Mouse (Mus musculus) MEL (cell line): ENCODE measurements around the gene Nrbf2. TPM values are rescaled to one million over a fixed set of nuclear protein-coding genes. Genes with fewer than 3 reads are reported as not detected.
A peak's percentile ranks its signal among the peaks of the same experiment; 100 is the strongest.

Source experiments
- DNase-seq: peaks from one replicate; pipeline ENCODE4 v3.0.0; 2011; ENCODE audit warnings: low read depth, low spot score
- H3K27ac ChIP-seq: 2 replicates; pipeline ENCODE4 v1.5.1; 2012; ENCODE audit warnings: low read depth, mild to moderate bottlenecking, control low read depth, low read length, moderate library complexity; ENCODE audit not compliant: control insufficient read depth
- H3K27me3 ChIP-seq, 2 experiments: fragments of 150-350 bp in 1 of 2; sonication (generic) in 1 of 2; 2 replicates each; pipeline ENCODE4 v1.6.1; 2012; ENCODE audit warnings: low read length in 2 of 2, mild to moderate bottlenecking in 2 of 2, improper control_type of control experiment in 1 of 2, moderate library complexity in 1 of 2; ENCODE audit not compliant: insufficient read depth in 2 of 2, control insufficient read depth in 1 of 2
- H3K36me3 ChIP-seq, 2 experiments: 2 replicates each; pipeline ENCODE4 v1.6.1; 2012 to 2014; ENCODE audit warnings: low read length in 2 of 2, improper control_type of control experiment in 1 of 2, inconsistent platforms in 1 of 2, mild to moderate bottlenecking in 1 of 2; ENCODE audit not compliant: insufficient read depth in 2 of 2, control insufficient read depth in 1 of 2
- H3K4me1 ChIP-seq, 2 experiments: fragments of 150-350 bp in 1 of 2; sonication (generic) in 1 of 2; 2 replicates each; pipeline ENCODE4 v1.6.1; 2012; ENCODE audit warnings: low read length in 2 of 2, improper control_type of control experiment in 1 of 2, mild to moderate bottlenecking in 1 of 2; ENCODE audit not compliant: insufficient read depth in 2 of 2, control insufficient read depth in 1 of 2
- H3K4me3 ChIP-seq, 2 experiments: fragments of 150-350 bp in 1 of 2; sonication (generic) in 1 of 2; 2 replicates each; pipeline ENCODE4 v1.5.1; 2012; ENCODE audit warnings: low read depth in 2 of 2, low read length in 2 of 2, mild to moderate bottlenecking in 2 of 2, moderate library complexity in 2 of 2, control low read depth in 1 of 2, improper control_type of control experiment in 1 of 2; ENCODE audit not compliant: control insufficient read depth in 1 of 2, insufficient read depth in 1 of 2
- H3K79me2 ChIP-seq: 2 replicates; pipeline ENCODE4 v1.6.1; 2012; ENCODE audit warnings: mild to moderate bottlenecking, low read length, moderate library complexity; ENCODE audit not compliant: control insufficient read depth, poor library complexity, insufficient read depth
- H3K9ac ChIP-seq: 2 replicates; pipeline ENCODE4 v1.6.1; 2012; ENCODE audit warnings: low read depth, mild to moderate bottlenecking, control low read depth, low read length, moderate library complexity; ENCODE audit not compliant: control insufficient read depth, poor library complexity, severe bottlenecking
- H3K9me3 ChIP-seq: fragments of 150-350 bp; sonication (generic); replicated peaks from 2 replicates; pipeline ENCODE4 v1.6.1; 2012; ENCODE audit warnings: mild to moderate bottlenecking, low read length, improper control_type of control experiment, moderate library complexity; ENCODE audit not compliant: insufficient read depth
- CTCF ChIP-seq, 3 experiments: IDR thresholded peaks in 2 of 3; conservative IDR thresholded peaks in 1 of 3; 2 replicates each; pipeline ENCODE4 v1.5.1; 2011 to 2012; ENCODE audit warnings: low read length in 3 of 3, low read depth in 2 of 3, mild to moderate bottlenecking in 2 of 3, improper control_type of control experiment in 1 of 3, inconsistent platforms in 1 of 3, mixed read lengths in 1 of 3, moderate library complexity in 1 of 3; ENCODE audit not compliant: control insufficient read depth in 1 of 3, insufficient read depth in 1 of 3, poor library complexity in 1 of 3, severe bottlenecking in 1 of 3
- EP300 ChIP-seq, 2 experiments: IDR thresholded peaks; 2 replicates each; pipeline ENCODE4 v1.6.1; 2011; ENCODE audit warnings: improper control_type of control experiment in 2 of 2, low read length in 2 of 2, low read depth in 1 of 2, mild to moderate bottlenecking in 1 of 2
- GABPA ChIP-seq: IDR thresholded peaks from 2 replicates; pipeline ENCODE4 v1.6.1; 2012; ENCODE audit warnings: low read depth, mild to moderate bottlenecking, inconsistent platforms, low read length, improper control_type of control experiment, moderate library complexity
- GATA1 ChIP-seq: IDR thresholded peaks from 2 replicates; pipeline ENCODE4 v1.6.1; 2011; ENCODE audit warnings: low read depth, low read length, improper control_type of control experiment
- HCFC1 ChIP-seq: IDR thresholded peaks from 2 replicates; pipeline ENCODE4 v1.6.1; 2012; ENCODE audit warnings: low read depth, mild to moderate bottlenecking, inconsistent platforms, low read length, improper control_type of control experiment, moderate library complexity
- MAX ChIP-seq: IDR thresholded peaks from 2 replicates; pipeline ENCODE4 v1.6.1; 2011; ENCODE audit warnings: low read length, improper control_type of control experiment
- MAZ ChIP-seq: IDR thresholded peaks from 2 replicates; pipeline ENCODE4 v1.6.1; 2012; ENCODE audit warnings: low read depth, mild to moderate bottlenecking, inconsistent platforms, low read length, improper control_type of control experiment
- MEF2A ChIP-seq: IDR thresholded peaks from 2 replicates; pipeline ENCODE4 v1.6.1; 2014; ENCODE audit warnings: low read depth, mild to moderate bottlenecking, inconsistent platforms, low read length, improper control_type of control experiment; ENCODE audit not compliant: poor library complexity, insufficient replicate concordance, severe bottlenecking; ENCODE audit errors: extremely low read depth
- MXI1 ChIP-seq: IDR thresholded peaks from 2 replicates; pipeline ENCODE4 v1.6.1; 2011; ENCODE audit warnings: mild to moderate bottlenecking, low read depth, low read length, improper control_type of control experiment
- NRF1 ChIP-seq: IDR thresholded peaks from 2 replicates; pipeline ENCODE4 v1.6.1; 2014; ENCODE audit warnings: low read depth, mild to moderate bottlenecking, inconsistent platforms, low read length, improper control_type of control experiment, moderate library complexity; ENCODE audit not compliant: poor library complexity, insufficient read depth, severe bottlenecking
- POLR2AphosphoS2 ChIP-seq: IDR thresholded peaks from 2 replicates; pipeline ENCODE4 v1.6.1; 2011; ENCODE audit warnings: low read length, improper control_type of control experiment
- POLR2AphosphoS5 ChIP-seq: IDR thresholded peaks from 2 replicates; pipeline ENCODE4 v1.6.1; 2012; ENCODE audit warnings: low read depth, borderline replicate concordance, mild to moderate bottlenecking, inconsistent platforms, low read length, moderate library complexity, mixed read lengths
- SMC3 ChIP-seq: IDR thresholded peaks from 2 replicates; pipeline ENCODE4 v1.6.1; 2011; ENCODE audit warnings: low read depth, low read length, improper control_type of control experiment
- TAL1 ChIP-seq: IDR thresholded peaks from 2 replicates; pipeline ENCODE4 v1.6.1; 2012; ENCODE audit warnings: mild to moderate bottlenecking, inconsistent platforms, low read length, moderate library complexity, mixed read lengths
- ZC3H11A ChIP-seq: IDR thresholded peaks from 2 replicates; pipeline ENCODE4 v1.6.1; 2012; ENCODE audit warnings: low read depth, mild to moderate bottlenecking, inconsistent platforms, low read length, improper control_type of control experiment
- ZKSCAN1 ChIP-seq: IDR thresholded peaks from 2 replicates; pipeline ENCODE4 v1.6.1; 2012; ENCODE audit warnings: low read depth, mild to moderate bottlenecking, inconsistent platforms, low read length, improper control_type of control experiment, moderate library complexity
- ZMIZ1 ChIP-seq: IDR thresholded peaks from 2 replicates; pipeline ENCODE4 v1.6.1; 2012; ENCODE audit warnings: low read depth, mild to moderate bottlenecking, inconsistent platforms, low read length, improper control_type of control experiment, moderate library complexity
- polyA plus RNA-seq, 2 experiments: library from polyadenylated mRNA; stranded (reverse) in 1 of 2; unstranded in 1 of 2; fragments of >175 nt in 1 of 2; fragments of >200 nt in 1 of 2; gene quantifications; 2 replicates each; pipeline versions ENCODE4 v1.2.1 to v1.2.4; 2012; ENCODE audit warnings: low replicate concordance in 2 of 2, low read depth in 1 of 2; ENCODE audit not compliant: insufficient read length in 2 of 2, insufficient read depth in 1 of 2, missing spikeins in 1 of 2
- total RNA-seq: library from RNA; depleted of rRNA; stranded (reverse); fragments of 300-350 nt; gene quantifications from 2 replicates; pipeline ENCODE4 v1.2.3, GENCODE M21; 2012

Gene Nrbf2
- total and polyA plus RNA-seq, 3 experiments: 19.5 to 38.9 TPM; not detected in 1

- Histone ChIP-seq H3K27me3 (no peaks in the 10 kb centered on the region), H3K36me3 (peaks cover 2 to 3% of the 10 kb centered on the region in 2 experiments; a peak in 1 of 4 replicates), H3K9me3 (no peaks in the 10 kb centered on the region), H3K4me1 (peaks cover 0 to 9% of the 10 kb centered on the region in 2 experiments; a peak in 1 of 4 replicates), H3K9ac (no peak overlapping the region), H3K27ac (no peak overlapping the region), H3K79me2 (no peaks in the 10 kb centered on the region), H3K4me3 (no peak overlapping the region)
- no peak for TF ChIP-seq EP300 (IDR thresholded peaks at IDR 0.05; ENCODE audit: low read depth in 1 of 2, low read length in 2 of 2)
- TF ChIP-seq POLR2AphosphoS2: no peak
- no peak for TF ChIP-seq GATA1
- TF ChIP-seq CTCF (IDR thresholded peaks at IDR 0.05 in 2 of 3, conservative IDR thresholded peaks at IDR 0.05 in 1 of 3; ENCODE audit: control insufficient read depth in 1 of 3, insufficient read depth in 1 of 3, low read depth in 2 of 3, low read length in 3 of 3, poor library complexity in 1 of 3, severe bottlenecking in 1 of 3): no peak
- no peak for TF ChIP-seq MEF2A
- no peak for TF ChIP-seq NRF1
- TF ChIP-seq HCFC1: no peak
- TF ChIP-seq MAX: no peak
- no peak for TF ChIP-seq ZMIZ1
- TF ChIP-seq GABPA: no peak
- no peak for TF ChIP-seq MXI1
- TF ChIP-seq MAZ: no peak
- no peak for TF ChIP-seq ZC3H11A
- TF ChIP-seq TAL1: no peak
- no peak for DNase-seq
These were observed 43.1 kb upstream of the Nrbf2 start for GRCm38 (mm10) chr10:67328208-67328607.

- Histone ChIP-seq H3K9ac (no peak overlapping the region), H3K4me3 (no peak overlapping the region), H3K27ac (no peak overlapping the region), H3K27me3 (no peaks in the 10 kb centered on the region), H3K9me3 (no peaks in the 10 kb centered on the region), H3K79me2 (no peaks in the 10 kb centered on the region), H3K4me1 (peaks cover 0 to 6% of the 10 kb centered on the region in 2 experiments; a peak in 2 of 4 replicates), H3K36me3 (peaks cover 2 to 9% of the 10 kb centered on the region in 2 experiments; a peak in 2 of 4 replicates)
- TF ChIP-seq ZKSCAN1 (no peak), POLR2AphosphoS2 (peak; percentile 73; the same call in 1 of the 2 replicates), POLR2AphosphoS5 (peak; percentile 56; the same call in 1 of the 2 replicates), SMC3 (no peak)
- no peak for DNase-seq
These were observed 38.9 kb upstream of the Nrbf2 start for GRCm38 (mm10) chr10:67324036-67324435.
